Mouse (Mus musculus): ENCODE measurements around the gene Tomm22. TPM values are rescaled to one million over a fixed set of nuclear protein-coding genes. Genes with fewer than 3 reads are reported as not detected.

Gene Tomm22
- total RNA-seq, 2 experiments from 2014 or later: 103 TPM

DNA sequence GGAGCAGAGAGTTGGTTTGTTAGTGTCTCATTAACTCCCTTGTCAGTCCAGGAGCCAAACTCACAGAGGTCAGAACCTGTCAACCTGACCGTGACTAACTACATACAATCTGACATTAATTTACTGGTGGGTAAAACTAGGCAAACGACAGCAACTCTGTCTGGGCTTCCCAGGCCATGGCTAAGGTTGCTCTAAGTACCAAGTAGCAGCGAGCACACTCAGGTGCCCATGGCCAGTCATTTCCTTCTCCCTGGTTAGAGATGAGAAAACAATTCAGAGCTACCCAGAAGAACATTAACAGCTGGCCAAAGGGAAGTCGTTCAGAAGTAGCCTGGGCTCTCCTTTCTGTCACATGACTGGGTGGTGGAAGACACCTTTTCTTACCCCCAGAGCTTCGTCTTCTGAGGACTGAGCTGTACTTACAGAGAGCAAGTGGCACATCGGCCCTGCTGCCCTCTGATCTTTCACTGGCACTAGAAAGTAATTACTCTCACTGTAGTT, 14.5 kb downstream of the Tomm22 start:
- DNase-seq (ENCODE audit: low spot score in 2 of 2): no peak

DNA sequence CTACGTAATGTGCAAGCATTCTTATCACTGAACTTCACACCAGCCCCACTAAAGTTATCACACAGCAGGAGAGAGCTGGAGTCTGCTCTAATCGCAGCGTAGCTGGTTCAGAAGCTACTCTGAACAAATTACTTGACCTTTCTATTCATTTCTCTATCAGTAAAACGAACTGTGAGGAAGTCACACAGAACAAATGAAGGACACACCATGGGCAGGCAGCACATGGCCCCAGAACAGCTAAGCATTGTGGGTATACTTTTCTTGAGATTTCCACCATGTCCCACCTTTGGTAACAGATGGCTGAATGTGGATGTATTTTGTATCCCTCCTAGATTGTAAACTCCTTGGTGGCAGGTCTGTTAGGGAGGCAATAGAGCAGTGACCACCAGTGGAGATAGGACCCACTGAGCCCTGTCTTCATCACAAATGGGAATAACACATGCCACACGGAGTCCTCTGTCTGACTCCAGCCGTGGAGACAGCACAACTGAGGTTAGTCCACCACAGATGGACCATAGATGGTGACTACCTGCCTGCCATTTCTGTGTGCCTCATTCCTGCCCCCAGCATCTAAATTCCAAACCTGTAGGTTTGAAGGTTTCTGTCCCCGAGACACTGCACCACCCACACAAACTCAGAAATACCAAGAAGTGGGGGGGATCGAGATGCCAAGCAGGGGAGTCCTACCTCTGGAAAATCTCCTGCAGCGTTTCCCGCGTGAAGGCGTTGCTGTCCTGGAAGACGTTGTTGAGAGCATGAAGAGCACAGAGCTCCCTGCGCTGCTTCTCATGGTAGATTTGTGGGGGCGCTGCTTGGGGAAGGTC, 15.6 kb downstream of the Tomm22 start:
- no peak for DNase-seq (ENCODE audit: low spot score in 2 of 2)

DNA sequence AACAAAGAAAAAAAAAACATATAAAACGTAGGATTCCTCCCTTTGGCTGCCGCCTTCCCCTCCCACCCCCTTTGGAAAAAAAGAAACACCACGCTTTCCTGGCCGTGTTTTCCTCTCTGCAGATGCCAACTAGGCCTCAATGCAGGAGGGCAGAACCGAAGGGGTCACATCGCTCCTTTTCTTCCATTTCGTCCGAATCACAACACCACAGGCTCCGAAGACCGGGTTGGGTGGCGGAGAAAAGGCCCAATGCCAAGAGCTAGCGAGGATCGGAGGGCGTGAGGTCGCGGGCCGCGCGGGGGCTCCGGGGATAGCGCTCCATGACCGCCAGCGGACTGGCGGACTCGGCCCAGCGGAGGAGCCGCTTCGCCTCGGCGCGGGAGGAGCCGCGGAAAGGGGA, 16.5 kb downstream of the Tomm22 start:
- no peak for DNase-seq (ENCODE audit: low spot score in 2 of 2)

DNA sequence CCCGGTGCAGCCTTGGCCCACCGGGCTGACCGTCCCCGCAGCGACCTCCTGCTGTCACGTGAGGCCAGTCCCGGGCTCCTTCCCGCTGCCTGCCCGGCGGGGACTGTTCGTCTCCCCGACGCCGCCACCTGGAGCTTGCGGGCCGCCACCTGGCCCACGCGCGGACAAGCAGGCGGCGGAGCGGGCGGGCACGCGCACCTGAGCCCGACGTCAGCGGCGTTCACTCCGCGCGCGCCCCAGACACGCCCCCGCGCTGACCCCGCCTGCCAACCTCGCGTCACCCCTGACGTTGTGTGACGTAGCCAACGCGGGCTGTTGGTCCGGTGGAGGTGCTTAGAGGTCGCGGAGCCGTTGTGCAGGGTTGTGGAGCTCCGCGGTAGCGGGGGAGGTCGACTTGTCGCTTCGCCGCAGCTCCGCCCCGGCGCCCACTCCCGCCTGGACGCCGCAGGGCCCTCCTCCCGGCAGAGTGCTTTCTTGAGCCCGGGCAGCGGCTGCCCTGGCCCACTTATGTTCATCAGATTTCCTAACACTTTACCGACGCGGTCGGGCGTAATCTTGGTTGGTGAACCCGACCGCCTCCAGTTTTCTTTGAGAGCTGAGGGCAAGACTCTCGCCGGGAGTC, 17.1 kb downstream of the Tomm22 start, which contains the start of gene Josd1:
Josd1 (minus strand) TSS at position 274 of the 622 bp plus-strand sequence.
- DNase-seq (ENCODE audit: low spot score in 2 of 2): peak; percentile 95

DNA sequence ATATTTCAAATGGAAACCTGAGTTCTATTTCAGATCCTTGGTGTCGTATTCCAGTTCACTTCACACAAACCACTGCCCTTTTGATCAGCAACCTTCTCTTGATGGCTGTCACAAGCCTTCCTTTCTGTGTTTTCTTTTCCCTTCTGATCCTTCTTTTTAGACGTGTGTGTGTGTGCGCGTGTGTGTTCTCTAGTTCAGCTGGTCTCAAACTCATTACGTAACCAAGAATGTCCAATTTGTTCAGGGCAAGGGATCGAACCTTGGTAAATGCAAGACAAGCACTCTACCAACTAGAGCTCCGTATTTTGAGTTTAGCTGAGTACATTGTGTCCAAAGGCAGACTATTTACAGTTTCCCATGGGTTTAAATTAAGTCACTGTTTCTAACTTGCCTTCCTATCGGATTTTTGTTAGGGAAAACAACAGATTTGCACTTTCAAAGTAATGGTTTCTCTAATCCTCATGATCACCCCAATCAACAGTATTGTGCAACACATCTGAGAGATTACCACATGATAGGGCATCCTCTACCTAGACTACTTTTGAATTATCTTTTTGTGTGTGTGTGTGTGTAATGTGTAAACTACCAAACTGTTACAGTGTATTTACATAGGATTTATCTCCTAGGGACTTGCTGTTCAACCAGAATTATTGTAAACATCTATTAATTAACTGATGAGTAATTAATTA, 17.8 kb downstream of the Tomm22 start:
- DNase-seq (ENCODE audit: low spot score in 2 of 2): no peak

DNA sequence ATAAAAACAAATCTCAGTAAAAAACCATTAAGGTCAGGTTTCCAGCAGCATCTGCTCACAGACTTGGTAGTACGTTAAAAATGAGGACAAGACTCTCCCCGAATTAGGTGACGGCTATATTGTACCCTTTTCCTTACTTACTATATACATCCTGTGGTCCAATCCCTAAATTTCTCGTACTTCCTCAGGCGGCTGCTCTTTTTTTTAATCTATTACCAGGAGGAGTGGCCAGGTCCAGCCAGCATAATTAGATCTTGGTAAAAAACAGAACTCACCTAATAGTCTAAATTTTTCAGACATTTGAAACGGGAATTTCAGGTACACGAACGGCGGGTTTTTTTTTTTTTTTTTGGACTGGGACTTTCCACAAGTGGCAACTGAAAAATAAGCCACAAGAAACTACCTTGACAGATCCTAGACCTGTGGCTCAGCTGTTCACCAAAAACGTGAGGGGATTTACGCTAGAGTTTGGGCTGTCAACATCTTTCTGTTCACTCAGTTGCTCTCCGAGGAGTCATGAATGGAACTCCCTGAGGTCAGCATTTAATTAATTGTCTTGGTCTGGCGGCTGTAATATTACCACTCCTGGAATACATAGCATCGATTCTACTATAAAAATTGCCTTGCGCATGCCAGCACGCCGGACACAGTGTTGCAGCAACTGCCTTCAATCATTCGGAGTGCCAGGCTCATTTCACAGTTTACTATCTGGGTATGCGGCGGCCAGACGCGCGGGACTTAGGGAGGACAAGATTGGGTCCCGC, 19.2 kb downstream of the Tomm22 start:
- DNase-seq (ENCODE audit: low spot score in 2 of 2): no peak

DNA sequence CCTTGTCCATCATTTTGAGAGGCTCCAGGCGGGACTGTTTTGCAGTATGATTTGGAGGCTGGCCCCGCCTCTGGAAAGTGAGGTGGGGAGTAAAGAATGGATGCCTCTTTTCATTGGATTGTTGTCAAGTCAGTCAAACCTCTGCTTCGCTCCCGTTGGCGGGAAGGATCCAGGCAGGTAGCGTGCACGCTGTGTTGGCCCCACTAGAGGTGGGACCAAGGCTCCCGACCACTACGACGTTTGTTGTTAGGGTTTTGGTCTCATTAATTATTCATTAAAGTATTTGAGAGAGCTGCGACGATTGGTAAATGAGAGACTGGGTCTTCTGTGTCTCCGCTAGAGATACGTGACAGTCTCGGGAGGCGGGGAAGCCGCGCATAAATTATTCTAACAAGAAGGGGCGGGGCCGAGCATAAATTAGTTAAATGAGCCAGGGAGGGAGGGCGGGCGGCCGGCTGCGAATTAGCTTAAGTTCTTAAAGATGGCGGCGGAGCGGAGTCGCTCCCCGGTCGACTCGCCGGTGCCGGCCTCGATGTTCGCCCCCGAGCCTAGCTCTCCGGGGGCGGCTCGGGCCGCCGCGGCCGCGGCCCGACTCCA, 19.9 kb downstream of the Tomm22 start, which contains the start of gene Gtpbp1:
Gtpbp1 (plus strand) TSS at position 420 of the 597 bp plus-strand sequence.
- DNase-seq (ENCODE audit: low spot score in 2 of 2): peak; percentile 96 to 100

DNA sequence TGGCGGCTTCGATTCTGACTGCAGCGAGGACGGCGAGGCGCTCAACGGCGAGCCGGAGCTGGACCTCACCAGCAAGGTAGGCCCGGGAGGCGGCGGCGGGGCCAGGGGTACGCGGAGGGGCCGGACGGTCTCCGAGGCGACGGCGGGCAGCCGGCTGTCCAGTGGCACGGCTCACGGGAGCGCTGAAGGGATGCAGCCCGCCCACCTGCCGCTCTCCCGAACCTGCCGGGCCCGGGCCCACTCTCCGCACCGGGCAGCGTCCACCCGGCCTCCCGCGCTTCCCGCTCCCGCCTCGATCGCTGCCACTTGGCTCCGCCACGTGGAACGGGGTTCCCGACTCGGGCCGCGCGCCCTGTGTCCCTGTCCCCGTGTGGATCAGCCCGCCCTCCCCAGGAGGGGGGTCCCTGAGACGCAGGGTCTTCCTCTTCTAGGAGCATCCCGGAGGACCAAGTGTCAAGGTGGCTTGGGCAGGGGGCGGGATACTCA, 20.4 kb downstream of the Tomm22 start:
- no peak for DNase-seq (ENCODE audit: low spot score in 2 of 2)

DNA sequence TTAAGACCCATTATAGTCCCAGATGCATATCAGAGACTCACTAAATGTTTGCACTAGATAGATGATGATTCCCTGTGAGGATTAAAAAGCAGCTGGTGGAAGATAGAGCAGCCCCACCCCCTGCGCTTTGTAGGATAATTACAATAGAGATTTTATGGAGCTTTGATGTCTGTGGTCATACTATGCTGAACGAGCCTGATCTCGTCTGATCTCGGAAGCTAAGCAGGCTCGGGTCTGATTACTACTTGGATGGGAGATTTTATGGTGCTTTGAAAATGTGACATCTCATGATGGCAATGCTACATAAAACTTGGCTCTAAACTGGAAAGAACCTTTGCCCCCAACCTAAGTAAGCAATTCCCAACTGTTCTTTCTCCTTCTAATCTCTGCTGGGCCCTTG, 21.7 kb downstream of the Tomm22 start:
- DNase-seq (ENCODE audit: low spot score in 2 of 2): no peak

DNA sequence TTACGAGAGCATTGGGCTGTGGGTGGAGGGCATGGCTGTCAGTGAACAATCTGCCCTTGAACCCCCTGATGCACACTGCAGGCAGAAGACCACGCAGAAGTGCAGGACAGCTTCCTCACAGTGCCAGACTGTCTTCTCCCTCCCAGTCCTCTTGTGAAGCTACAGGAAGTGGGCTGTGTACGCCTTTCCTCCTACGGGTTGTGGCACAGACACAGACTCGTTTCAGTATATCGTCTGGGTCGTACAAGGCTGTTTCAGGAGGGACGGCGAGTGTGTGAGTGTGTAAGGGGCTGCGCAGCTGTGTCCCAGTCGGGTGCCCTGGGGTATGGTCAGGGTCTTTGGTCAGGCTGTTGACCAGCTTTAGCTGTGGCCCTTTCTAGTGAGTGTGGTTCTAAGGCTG, 23.1 kb downstream of the Tomm22 start:
- DNase-seq (ENCODE audit: low spot score in 2 of 2): no peak

DNA sequence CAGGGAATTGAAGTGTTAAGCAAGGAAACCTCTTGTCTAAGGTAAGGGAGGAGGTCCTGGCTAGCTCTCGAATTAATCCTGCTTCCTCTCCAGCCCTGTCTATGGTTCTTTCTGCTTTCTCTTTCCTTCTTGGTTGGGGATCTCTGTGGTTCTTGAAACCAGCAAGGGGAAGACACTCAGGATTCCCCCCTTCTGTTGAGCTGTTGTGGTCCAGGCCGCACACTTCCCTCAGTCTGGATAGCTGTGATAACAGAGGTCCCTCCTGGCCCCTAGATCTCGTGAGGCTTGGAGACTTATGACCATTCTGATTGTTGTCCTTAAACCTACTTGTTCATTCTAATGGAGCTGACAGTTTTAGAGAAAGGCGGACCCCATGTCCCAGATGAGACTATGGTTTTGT, 23.9 kb downstream of the Tomm22 start:
- no peak for DNase-seq (ENCODE audit: low spot score in 2 of 2)

DNA sequence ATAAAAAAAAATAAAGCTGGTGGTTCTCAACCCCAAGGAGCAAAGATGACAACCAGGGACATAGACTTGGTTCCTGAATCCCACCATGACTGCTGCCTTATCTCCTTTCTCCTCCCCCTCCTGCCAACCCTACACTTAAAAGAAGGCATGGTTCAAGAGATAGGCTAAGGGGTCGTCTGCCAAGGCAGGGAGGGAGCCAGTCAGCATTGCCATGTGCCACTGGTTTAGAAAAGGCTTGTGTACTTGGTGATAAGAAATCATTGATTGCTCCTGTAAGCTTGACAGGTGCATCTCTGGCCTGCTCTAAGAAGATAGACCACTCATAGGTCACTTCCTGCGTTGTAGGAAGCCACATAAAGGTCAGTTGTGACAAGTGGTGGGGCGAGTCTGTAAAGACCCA, 24.9 kb downstream of the Tomm22 start:
- no peak for DNase-seq (ENCODE audit: low spot score in 2 of 2)

DNA sequence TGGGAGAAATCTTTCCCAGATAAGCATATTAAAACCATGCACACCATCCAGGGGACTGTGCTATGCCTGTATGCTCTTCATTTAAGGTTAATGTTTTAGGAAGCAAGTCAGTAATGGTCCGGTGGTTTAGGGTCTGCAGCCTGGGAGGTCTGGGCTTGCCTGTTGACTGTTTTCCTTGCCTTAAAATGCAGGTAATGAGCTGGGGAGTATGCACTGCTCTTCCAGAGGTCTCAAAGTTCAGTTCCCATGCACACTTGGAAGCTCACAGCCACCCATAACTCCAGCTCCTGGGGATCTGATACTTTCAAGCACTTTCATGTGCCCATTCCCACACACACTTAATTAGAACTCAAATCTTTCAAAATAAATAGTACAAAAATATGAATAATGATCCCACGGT, 25.8 kb downstream of the Tomm22 start:
- no peak for DNase-seq (ENCODE audit: low spot score in 2 of 2)

DNA sequence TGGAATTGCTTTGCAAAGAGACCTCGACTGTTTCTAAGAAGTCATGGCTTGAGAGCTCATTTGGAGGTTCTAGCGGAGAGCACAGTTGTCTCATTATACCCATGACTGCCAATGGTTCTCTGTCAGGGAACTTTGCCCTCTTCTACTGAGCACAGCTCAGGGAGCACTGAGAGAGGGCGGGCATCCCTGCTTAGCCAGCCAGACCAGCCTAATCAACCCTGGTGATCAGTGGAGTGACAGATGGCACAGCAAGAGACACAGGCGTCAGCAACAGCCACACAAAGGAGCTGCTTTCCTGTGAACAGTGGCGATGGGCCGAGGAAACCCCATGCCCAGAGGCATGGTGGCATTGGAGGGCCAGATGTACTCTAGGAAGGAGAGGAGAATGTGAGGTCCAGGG, 26.4 kb downstream of the Tomm22 start:
- peak in 1 of 2 experiments; percentile 40 for DNase-seq (ENCODE audit: low spot score in 2 of 2)

DNA sequence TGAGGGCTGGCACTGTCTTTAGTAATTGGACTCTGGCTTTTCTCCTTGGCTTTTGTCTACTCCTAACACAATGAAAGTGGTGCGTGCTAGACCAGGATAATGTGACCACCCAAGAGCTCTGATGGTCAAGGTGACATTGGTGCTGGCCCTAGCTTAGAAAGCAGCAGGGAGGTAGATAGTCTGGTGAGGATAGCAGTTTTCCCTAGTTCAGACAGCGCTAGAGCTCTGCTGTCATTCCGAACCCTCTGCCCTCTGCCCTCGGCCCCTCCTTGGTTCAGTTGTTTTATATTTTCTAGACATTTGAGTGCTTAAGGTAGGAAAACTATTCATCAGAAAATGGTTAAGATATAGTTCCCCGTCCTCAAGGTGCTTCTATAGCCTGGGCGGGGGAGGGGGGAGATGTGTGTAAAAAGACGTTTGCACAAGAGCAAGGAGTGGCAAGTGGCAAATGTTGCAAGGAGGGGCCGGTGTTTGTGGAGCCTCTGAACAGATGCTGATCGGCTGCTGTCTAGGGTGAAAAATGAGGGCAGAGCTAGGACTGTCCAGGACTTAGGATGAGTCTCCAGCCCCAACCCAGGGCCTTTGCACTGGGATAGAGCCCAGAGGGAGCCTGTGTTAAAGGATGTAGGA, 27.0 kb downstream of the Tomm22 start:
- no peak for DNase-seq (ENCODE audit: low spot score in 2 of 2)

DNA sequence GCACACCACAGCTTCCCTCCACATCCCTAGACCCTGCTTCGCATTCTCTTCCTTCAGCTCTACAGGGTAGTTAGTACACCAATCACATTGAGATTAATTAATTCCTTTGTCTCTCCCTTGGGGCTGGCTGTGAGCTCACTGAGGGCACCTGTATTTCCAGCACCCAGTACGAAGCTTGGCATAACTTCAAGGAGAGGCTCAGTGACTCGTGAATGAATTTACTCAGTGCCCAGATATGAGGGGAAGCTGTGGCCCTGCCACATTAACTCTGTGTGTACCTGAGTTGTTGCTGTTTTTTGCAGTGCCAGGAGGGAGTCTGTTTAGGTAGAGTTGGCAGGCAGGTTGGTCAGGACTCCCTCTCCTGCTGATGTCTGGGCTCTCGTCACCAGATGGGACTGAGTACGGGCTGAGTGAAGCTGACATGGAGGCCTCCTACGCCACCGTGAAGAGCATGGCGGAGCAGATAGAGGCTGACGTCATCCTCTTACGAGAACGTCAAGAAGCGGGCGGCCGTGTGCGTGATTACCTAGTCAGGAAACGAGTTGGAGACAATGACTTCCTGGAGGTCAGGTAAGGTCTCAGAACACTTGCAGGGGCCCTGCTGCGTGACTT, 36.0 kb downstream of the Tomm22 start:
- DNase-seq (ENCODE audit: low spot score in 2 of 2): no peak

DNA sequence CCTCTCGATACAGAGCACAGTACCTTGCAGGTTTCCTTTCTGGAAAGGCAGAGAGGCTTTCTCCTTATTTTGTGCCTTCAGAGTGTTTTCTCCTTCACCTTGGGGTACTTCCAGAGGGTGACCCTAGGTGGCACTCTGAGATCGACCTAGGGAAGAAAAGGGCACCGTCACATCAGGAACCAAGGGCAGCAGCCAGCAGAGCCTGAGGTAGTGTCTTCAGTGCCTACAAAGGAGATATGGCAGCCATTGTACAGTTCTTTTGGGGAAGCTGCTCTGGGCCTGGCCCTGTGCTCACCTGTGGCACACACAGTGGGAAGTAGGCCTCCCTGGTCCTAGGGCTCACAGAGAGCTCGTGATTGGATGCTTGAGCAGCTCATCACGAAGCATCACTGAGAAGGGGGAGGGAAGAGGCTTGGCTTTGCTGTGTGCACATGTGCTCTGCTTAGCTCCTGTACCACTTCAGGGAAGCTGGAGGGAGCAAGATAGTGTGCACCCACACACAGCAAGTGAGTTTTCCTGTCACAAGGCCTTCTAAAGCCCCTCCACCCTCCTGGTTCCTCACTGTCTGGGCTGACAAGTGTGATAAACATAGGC, 37.7 kb downstream of the Tomm22 start:
- DNase-seq (ENCODE audit: low spot score in 2 of 2): no peak

DNA sequence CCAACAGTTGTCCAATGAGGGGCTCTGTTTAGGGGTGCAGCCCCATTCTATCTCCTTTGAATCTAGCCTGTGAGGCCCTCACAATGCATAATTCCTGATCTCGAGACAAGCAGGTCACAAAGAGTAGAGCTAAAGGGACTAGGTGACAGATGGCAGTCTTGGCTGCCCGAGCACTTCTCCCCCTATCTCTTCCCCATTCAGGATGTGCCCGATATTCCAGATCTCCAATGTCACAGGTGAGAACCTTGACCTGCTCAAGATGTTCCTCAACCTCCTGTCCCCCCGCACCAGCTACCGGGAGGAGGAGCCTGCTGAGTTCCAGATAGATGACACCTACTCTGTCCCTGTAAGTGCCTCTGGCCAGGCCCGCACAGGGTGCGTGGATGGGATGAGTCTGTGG, 45.0 kb downstream of the Tomm22 start:
- no peak for DNase-seq (ENCODE audit: low spot score in 2 of 2)

DNA sequence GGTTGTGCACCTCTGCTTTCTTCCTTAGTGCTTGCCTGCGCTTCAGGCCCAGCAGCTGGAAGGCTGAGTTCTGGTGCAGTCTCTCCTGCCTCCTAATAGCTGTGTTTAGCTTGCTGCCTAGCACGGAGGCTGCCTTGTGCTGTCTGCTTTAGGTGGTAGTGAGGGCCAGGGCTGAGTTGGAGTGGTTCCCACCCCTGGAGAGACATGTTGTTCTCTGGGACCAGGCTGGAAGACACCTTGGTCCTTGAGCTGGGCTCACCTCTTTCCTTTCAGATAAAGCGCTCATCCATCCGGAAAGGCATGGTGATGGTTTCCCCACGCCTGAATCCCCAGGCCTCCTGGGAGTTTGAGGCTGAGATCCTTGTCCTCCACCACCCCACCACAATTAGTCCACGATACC, 46.0 kb downstream of the Tomm22 start:
- DNase-seq (ENCODE audit: low spot score in 2 of 2): no peak
